Mouse (Mus musculus): Measurements from ENCODE around the gene Skp2. TPM values are rescaled to one million over a fixed set of nuclear protein-coding genes. Genes with fewer than 3 reads are reported as not detected.

Skp2 gene
- total RNA-seq, 4 experiments from 2014 or later: 0.15 to 0.53 (median 0.35) TPM

- no peak for DNase-seq (ENCODE audit: low spot score in 2 of 2)
Measured at GRCm38 (mm10) chr15:9114131-9114530, 41.1 kb downstream of the Skp2 start.

DNA sequence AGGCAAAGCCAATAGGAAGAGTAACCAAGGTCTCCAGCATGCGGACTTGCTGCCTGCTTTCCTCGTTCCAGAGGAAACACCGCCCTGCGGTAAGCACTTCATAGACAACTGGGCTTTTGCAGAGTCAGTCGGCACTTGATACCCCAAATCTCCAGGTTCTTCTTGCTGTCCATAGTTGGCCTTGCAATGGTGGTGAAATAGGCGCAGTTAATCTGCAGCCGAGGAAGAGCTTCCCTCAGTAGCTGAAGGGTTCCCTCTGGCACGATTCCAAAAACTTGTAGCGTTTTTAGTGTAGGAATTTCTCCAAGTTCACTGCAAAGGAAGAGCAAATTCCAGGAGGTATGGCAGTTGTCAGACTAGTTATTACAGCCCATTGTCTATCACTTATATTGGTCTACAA lies 41.7 kb downstream of the Skp2 start:
- no peak for DNase-seq (ENCODE audit: low spot score in 2 of 2)

- no peak for DNase-seq (ENCODE audit: low spot score in 2 of 2)
Measured at GRCm38 (mm10) chr15:9111648-9112047, 43.6 kb downstream of the Skp2 start.

GRCm38 (mm10) chr15:9110526-9111347 lies 44.5 kb downstream of the Skp2 start:
- no peak for DNase-seq (ENCODE audit: low spot score in 2 of 2)

GRCm38 (mm10) chr15:9106303-9107074 lies 48.7 kb downstream of the Skp2 start:
- no peak for DNase-seq (ENCODE audit: low spot score in 2 of 2)

GRCm38 (mm10) chr15:9100446-9101077 lies 54.7 kb downstream of the Skp2 start:
- DNase-seq (ENCODE audit: low spot score in 2 of 2): no peak

- DNase-seq (ENCODE audit: low spot score in 2 of 2): no peak
Measured at GRCm38 (mm10) chr15:9096865-9097264, 58.4 kb downstream of the Skp2 start.

GRCm38 (mm10) chr15:9094366-9094750 lies 60.9 kb downstream of the Skp2 start:
- DNase-seq (ENCODE audit: low spot score in 2 of 2): no peak

- no peak for DNase-seq (ENCODE audit: low spot score in 2 of 2)
Measured at GRCm38 (mm10) chr15:9093598-9094365, 61.4 kb downstream of the Skp2 start.

- DNase-seq (ENCODE audit: low spot score in 2 of 2): no peak
Measured at GRCm38 (mm10) chr15:9090662-9091061, 64.6 kb downstream of the Skp2 start.

- DNase-seq (ENCODE audit: low spot score in 2 of 2): no peak
Measured at GRCm38 (mm10) chr15:9089136-9089720, 66.0 kb downstream of the Skp2 start.

GRCm38 (mm10) chr15:9088683-9089072 lies 66.5 kb downstream of the Skp2 start:
- no peak for DNase-seq (ENCODE audit: low spot score in 2 of 2)

- DNase-seq (ENCODE audit: low spot score in 2 of 2): no peak
Measured at GRCm38 (mm10) chr15:9087895-9088682, 67.1 kb downstream of the Skp2 start.

- DNase-seq (ENCODE audit: low spot score in 2 of 2): no peak
Measured at GRCm38 (mm10) chr15:9087421-9087820, 67.8 kb downstream of the Skp2 start.

DNA sequence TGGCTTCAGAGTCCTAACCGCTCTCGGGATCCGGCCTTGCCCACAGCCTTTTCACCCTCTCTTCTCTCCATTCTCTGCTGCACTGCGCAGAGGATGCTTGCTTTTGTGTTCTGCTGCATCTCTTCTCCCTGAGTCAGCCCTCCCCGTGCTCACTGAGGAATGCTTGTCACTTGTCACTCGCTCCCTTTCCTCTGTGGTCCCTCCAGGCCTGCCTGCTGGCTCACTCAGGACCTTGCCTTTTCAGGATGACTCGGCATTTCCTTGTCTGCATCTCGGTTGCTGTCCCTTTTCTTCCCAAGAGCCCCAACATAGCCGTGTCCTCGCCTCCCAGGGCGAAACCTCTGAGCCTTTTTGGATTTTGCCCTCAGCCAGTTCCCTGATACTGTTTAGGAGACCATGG lies 68.4 kb downstream of the Skp2 start:
- no peak for DNase-seq (ENCODE audit: low spot score in 2 of 2)

DNA sequence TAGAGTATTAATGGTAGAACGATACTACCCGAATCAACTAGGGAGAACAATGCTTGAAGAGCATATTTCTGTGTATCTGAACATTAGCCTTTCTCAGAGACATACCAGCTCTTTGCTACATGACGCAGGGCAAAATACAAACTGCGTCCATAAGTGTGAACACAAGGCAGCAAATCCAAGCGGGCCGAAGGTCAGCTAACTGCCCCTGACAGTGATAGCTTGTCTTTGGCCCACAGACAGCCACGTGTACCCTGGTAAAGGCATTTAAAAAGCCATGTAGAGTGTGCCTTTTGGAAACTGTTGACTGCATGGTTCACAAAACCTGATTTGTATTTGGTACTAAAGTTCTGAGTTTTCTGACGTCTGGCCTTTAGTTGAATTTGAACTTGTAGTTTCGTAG lies 72.5 kb downstream of the Skp2 start:
- DNase-seq (ENCODE audit: low spot score in 2 of 2): no peak

DNA sequence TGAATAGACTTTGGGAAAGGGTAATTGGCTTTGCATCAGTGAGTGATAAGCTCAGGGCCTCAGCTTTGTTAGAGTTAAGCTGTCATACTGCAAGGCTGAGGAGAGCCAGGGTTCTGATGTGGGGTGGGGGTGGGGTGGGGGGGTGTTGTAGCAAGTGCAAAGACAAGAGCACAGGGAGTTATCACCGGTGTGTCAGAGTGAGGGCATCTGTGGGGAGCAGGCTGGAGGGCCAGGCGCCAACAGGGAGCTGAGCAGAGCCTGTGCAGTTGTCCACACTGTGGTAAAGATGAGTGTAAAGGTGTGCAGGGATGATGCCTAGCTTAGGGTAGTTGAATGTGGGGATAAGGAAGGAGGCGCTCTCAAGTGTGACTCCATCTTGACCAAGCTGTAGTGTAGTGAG lies 73.9 kb downstream of the Skp2 start:
- DNase-seq (ENCODE audit: low spot score in 2 of 2): no peak

DNA sequence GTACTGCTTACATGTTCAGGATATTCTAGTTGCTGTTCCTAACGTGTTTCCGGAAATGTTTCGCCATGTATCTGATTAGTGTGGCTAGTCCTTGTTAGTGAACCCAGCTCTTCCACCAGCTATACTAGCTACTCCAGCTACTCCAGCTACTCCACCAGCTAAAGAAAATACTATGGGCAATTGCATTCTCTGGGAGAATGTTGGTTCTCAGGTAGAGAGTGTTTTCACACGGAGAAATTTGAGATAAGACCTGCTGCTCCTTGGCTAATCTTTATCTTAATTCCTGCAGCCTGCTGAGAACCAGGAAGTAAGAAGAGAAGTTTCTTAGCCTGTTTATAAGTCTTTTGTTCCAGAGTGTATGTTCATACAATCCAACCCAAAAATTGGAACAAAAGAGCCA lies 75.0 kb downstream of the Skp2 start:
- no peak for DNase-seq (ENCODE audit: low spot score in 2 of 2)

DNA sequence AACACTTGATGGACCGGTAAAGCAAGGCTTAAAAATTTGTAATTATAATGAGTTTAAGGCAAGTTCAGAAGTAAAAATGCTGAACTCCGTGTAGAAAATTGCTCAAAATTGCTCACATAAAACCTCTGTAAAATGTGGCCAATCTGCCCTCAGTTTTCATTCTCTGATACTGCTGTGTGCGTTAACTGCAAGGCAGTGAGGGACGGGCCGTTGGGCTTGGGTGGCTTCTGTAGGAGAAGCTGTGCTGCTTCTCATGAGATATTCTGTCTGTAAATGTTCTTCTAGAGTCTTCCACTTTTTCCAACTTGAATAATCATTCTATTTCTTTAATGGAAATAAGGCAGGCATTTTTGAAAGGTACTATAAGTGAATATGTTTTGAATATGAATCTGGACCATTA lies 75.6 kb downstream of the Skp2 start:
- DNase-seq (ENCODE audit: low spot score in 2 of 2): no peak
